Mouse (Mus musculus): ENCODE results near the gene Unc79. TPM values are rescaled to one million over a fixed set of nuclear protein-coding genes. Genes with fewer than 3 reads are reported as not detected.

The Unc79 gene
- polyA plus RNA-seq, 1 experiment from 2014 or later = 0.24 TPM

- H3K4me3 ChIP-seq (ENCODE audit: low read depth, low read length) = no peak overlapping the region
- H3K27me3 ChIP-seq (replicated peaks; ENCODE audit: insufficient read depth, low read length) = no peaks in the 10 kb centered on the region
- no peak overlapping the region for H3K9ac ChIP-seq (replicated peaks; ENCODE audit: low read depth)
- no peak overlapping the region for H3K4me2 ChIP-seq (replicated peaks; ENCODE audit: low read depth, low read length)
- DNase-seq (ENCODE audit: low spot score) (no peak), ATAC-seq (no peak)
- no peaks in the 10 kb centered on the region for H3K9me3 ChIP-seq (ENCODE audit: low read length)
- H3K36me3 ChIP-seq (ENCODE audit: insufficient read depth, low read length) = no peaks in the 10 kb centered on the region
- TF ChIP-seq CTCF (IDR thresholded peaks at IDR 0.05) (no peak), EP300 (IDR thresholded peaks at IDR 0.05) (no peak)
- H3K27ac ChIP-seq (ENCODE audit: low read length) = no peak overlapping the region
- no peaks in the 10 kb centered on the region for H3K4me1 ChIP-seq (ENCODE audit: insufficient read depth, low read depth, low read length)
- 57% methylated on average over 5 of the region's 5 CpGs for WGBS
Observed at GRCm38 (mm10) chr12:103211078-103211477, 262.4 kb downstream of the Unc79 start.

- WGBS = 75% methylated on average over 2 of the region's 2 CpGs
- no peaks in the 10 kb centered on the region for H3K36me3 ChIP-seq (ENCODE audit: insufficient read depth, low read length)
- no peak overlapping the region for H3K4me2 ChIP-seq (replicated peaks; ENCODE audit: low read depth, low read length)
- H3K27ac ChIP-seq (ENCODE audit: low read length) = no peak overlapping the region
- H3K9ac ChIP-seq (replicated peaks; ENCODE audit: low read depth) = no peak overlapping the region
- ATAC-seq (no peak), DNase-seq (ENCODE audit: low spot score) (no peak)
- H3K4me3 ChIP-seq (ENCODE audit: low read depth, low read length) = no peak overlapping the region
- TF ChIP-seq EP300 (IDR thresholded peaks at IDR 0.05) (no peak), CTCF (IDR thresholded peaks at IDR 0.05) (no peak)
- H3K9me3 ChIP-seq (ENCODE audit: low read length) = no peaks in the 10 kb centered on the region
- no peaks in the 10 kb centered on the region for H3K27me3 ChIP-seq (replicated peaks; ENCODE audit: insufficient read depth, low read length)
- H3K4me1 ChIP-seq (ENCODE audit: insufficient read depth, low read depth, low read length) = no peaks in the 10 kb centered on the region
Observed at GRCm38 (mm10) chr12:103213591-103213990, 264.9 kb downstream of the Unc79 start.

- WGBS = 33% methylated on average over 10 of the region's 10 CpGs
- no peak overlapping the region for H3K9ac ChIP-seq (replicated peaks; ENCODE audit: low read depth)
- no peaks in the 10 kb centered on the region for H3K9me3 ChIP-seq (ENCODE audit: low read length)
- H3K36me3 ChIP-seq (ENCODE audit: insufficient read depth, low read length) = no peaks in the 10 kb centered on the region
- no peak overlapping the region for H3K27ac ChIP-seq (ENCODE audit: low read length)
- peak; percentile 11 for DNase-seq (ENCODE audit: low spot score)
- no peak overlapping the region for H3K4me3 ChIP-seq (ENCODE audit: low read depth, low read length)
- peak; percentile 41 for ATAC-seq
- H3K4me1 ChIP-seq (ENCODE audit: insufficient read depth, low read depth, low read length) = no peaks in the 10 kb centered on the region
- no peak overlapping the region for H3K4me2 ChIP-seq (replicated peaks; ENCODE audit: low read depth, low read length)
- no peaks in the 10 kb centered on the region for H3K27me3 ChIP-seq (replicated peaks; ENCODE audit: insufficient read depth, low read length)
- TF ChIP-seq CTCF (IDR thresholded peaks at IDR 0.05) (no peak), EP300 (IDR thresholded peaks at IDR 0.05) (no peak)
Observed at GRCm38 (mm10) chr12:103214270-103214669, 265.6 kb downstream of the Unc79 start.

- ATAC-seq (no peak), DNase-seq (ENCODE audit: low spot score) (no peak)
- WGBS = 90% methylated on average over 2 of the region's 2 CpGs
- no peak overlapping the region for H3K9ac ChIP-seq (replicated peaks; ENCODE audit: low read depth)
- no peak overlapping the region for H3K4me3 ChIP-seq (ENCODE audit: low read depth, low read length)
- H3K9me3 ChIP-seq (ENCODE audit: low read length) = no peaks in the 10 kb centered on the region
- H3K36me3 ChIP-seq (ENCODE audit: insufficient read depth, low read length) = no peaks in the 10 kb centered on the region
- no peak overlapping the region for H3K4me2 ChIP-seq (replicated peaks; ENCODE audit: low read depth, low read length)
- TF ChIP-seq EP300 (IDR thresholded peaks at IDR 0.05) = no peak
- no peak for TF ChIP-seq CTCF (IDR thresholded peaks at IDR 0.05)
- H3K4me1 ChIP-seq (ENCODE audit: insufficient read depth, low read depth, low read length) = no peaks in the 10 kb centered on the region
- H3K27me3 ChIP-seq (replicated peaks; ENCODE audit: insufficient read depth, low read length) = no peaks in the 10 kb centered on the region
- no peak overlapping the region for H3K27ac ChIP-seq (ENCODE audit: low read length)
Observed at GRCm38 (mm10) chr12:103214797-103215196, 266.1 kb downstream of the Unc79 start.

GRCm38 (mm10) chr12:103215877-103216610 lies 267.4 kb downstream of the Unc79 start:
- TF ChIP-seq CTCF (IDR thresholded peaks at IDR 0.05) = no peak
- no peak for TF ChIP-seq EP300 (IDR thresholded peaks at IDR 0.05)
- Histone ChIP-seq H3K4me3 (ENCODE audit: low read depth, low read length) (no peak overlapping the region), H3K4me2 (replicated peaks; ENCODE audit: low read depth, low read length) (no peak overlapping the region), H3K27me3 (replicated peaks; ENCODE audit: insufficient read depth, low read length) (no peaks in the 10 kb centered on the region), H3K27ac (ENCODE audit: low read length) (no peak overlapping the region), H3K9me3 (ENCODE audit: low read length) (no peaks in the 10 kb centered on the region), H3K9ac (replicated peaks; ENCODE audit: low read depth) (no peak overlapping the region), H3K4me1 (ENCODE audit: insufficient read depth, low read depth, low read length) (no peaks in the 10 kb centered on the region), H3K36me3 (ENCODE audit: insufficient read depth, low read length) (no peaks in the 10 kb centered on the region)
- ATAC-seq (no peak), DNase-seq (ENCODE audit: low spot score) (no peak)
- WGBS = 47% methylated on average over 6 of the region's 6 CpGs

GRCm38 (mm10) chr12:103223671-103224070 lies 275.0 kb downstream of the Unc79 start:
- no peak for DNase-seq (ENCODE audit: low spot score)
- Histone ChIP-seq H3K9ac (replicated peaks; ENCODE audit: low read depth) (no peak overlapping the region), H3K4me2 (replicated peaks; ENCODE audit: low read depth, low read length) (no peak overlapping the region), H3K27ac (ENCODE audit: low read length) (no peak overlapping the region), H3K36me3 (ENCODE audit: insufficient read depth, low read length) (no peaks in the 10 kb centered on the region), H3K4me1 (ENCODE audit: insufficient read depth, low read depth, low read length) (no peaks in the 10 kb centered on the region), H3K4me3 (ENCODE audit: low read depth, low read length) (no peak overlapping the region), H3K9me3 (ENCODE audit: low read length) (no peaks in the 10 kb centered on the region), H3K27me3 (replicated peaks; ENCODE audit: insufficient read depth, low read length) (no peaks in the 10 kb centered on the region)
- 80% methylated on average over 9 of the region's 9 CpGs for WGBS
- no peak for ATAC-seq
- TF ChIP-seq CTCF (IDR thresholded peaks at IDR 0.05) (no peak), EP300 (IDR thresholded peaks at IDR 0.05) (no peak)
